Mouse (Mus musculus) ovary, postnatal 10 days (tissue): Measurements from ENCODE around the gene Olfr368.

Source experiments
- DNase-seq: peaks from one replicate; pipeline ENCODE4 v3.0.0; 2022; ENCODE audit warnings: low spot score

Gene Olfr368

DNA sequence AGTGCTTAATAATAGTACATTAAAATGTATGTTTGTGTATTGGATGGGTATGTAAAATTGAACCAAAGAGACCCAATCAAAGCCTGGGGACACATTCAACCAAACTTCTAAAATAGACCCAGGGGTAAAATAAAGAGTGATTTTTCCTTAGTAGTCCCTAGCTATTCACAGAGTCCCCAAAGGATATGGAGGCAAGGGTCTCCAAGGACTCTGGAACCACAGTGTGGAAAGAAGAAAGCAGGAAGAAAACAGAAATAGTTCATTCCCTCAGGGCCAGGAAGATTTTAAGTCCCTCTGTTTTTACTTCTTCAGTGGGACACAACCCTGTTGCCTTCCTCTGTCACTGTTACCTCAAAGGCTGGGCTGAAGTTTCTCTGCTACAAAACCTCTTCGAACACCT is at the start of gene Olfr368:
Gene Olfr368, plus strand, starts transcription at position 301 of the 400 bp plus-strand sequence.
- DNase-seq = no peak

DNA sequence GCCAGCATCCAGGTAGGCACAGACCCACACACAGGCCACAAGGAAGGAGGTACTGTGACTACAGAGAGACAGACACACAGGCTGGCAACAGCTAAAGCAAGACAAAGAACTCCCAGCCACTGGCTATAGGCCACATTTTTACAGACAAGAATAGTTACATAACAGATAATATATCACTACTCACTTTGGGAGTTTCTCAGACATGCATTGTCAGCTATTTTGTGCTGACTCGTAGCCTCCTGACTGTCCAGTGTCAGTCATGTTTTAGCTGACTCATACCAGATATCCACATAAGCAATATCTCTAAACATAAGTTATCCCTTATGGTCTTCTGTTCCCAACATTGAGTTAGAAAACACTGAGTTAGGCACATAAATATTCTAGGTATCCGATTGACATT is 7.0 kb downstream of the Olfr368 start:
- no peak for DNase-seq

DNA sequence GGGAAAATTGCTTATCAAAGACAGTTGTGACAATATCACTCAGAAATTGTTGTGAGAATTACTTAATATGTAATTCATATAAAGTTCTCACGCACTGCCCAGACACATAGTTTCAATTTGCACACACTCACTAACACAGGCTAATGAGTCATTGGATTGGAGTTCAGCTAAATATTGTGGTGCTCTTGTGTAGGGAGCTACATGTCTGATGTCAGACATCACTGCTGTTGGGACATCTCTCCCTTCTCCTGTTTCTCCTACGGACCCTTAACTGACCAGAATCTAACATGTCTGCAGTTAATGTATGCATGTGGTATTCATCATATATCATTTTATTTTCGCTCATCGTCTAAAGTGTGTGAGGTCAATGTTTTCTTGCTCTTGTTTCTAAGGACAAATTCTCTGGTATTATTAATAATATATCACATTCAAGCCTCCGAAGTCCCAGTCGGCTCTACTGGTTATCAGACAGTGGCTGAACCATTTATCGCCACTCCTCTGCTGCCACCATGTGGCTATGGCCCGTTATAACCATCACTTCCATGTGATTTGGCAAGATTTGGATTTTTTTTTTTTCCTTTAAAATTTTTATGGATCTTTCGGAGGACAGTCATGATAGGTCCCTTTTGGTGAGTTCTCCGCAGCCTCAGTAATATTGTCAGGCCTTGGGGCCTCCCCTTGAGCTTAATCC is 12.3 kb downstream of the Olfr368 start:
- DNase-seq = no peak

DNA sequence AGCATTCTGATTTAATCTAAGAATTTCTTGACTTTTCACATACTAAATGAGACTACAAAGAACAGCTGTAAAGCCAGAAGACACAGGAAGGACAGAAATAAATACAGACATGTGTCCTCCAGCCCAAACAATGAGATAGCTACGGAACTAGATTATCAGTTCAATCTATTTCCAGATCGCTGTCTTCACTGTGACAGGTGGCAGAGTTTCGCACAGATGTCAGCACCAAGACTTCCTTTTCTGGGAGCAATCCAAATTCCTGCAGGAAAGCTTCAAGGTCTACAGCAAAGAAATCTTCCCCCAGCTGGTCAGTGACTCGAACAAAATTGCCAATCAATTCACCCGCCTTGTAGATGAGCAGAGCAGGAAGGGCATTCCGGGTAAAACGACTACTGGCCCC is 25.4 kb downstream of the Olfr368 start:
- DNase-seq = no peak

DNA sequence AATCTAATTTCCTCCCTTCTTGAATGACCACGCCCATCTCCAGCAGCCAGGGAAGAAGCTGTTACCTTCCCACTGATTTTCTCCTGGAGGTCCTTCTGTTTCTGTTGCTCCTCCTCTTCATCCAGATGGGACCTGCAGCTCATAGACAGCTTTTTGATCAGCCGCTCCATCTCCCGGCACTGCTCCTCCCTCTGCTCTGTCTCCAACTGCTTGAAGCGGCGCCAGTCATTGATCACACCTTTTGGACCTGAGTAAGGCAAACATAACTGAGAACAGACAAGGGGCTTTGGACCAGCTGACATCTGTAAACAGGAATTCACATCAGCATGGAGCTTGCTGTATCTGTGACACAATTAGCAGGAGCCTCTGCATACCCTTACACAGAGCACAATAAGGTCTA is 29.3 kb downstream of the Olfr368 start:
- no peak for DNase-seq

DNA sequence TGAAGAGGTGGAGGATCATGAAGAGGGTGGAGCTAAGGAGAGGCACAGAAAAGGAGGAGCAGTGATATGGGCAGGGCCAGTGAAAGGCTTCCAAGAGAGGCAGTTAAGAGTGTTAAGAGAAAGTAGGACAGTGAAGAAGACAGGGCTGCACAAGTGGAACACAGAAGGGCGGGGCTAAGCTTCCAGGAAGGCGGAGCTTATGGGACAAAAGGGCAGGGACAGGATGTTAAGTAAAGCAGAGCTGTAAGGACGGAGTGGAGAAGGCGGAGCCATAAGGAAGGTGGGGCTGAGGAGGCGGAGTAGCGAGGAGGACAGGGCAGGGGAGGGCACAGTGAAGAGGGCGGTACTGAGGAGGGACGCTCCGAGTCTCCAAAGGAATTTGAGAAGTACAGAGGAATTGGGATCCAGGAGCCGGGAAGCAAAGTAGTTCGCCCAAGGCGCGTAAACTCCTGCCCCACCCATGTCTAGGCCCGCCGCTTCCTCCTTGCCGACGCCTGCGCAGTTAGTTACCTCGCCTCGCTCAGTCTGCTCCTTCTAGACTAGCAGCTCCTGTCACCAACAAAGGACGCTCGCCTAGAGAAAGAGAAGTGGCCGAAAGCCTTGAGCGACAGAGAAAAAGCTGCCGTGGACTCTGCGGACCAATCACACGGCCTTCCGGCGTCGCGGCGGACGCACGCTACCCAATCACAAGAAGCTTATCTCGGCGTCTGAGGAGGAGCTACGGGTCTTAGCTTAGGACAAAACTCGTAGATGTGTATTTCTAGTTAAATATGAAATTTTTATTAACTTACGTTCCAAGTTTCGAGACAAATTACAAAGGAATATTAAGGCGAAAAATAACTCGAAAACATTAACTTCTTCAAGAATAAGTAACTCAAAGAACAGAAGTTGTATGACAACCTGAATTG is 32.6 kb downstream of the Olfr368 start, which contains the start of gene Pdcl:
Gene Pdcl, minus strand, starts transcription at position 700 of the 908 bp plus-strand sequence.
- DNase-seq = peak; percentile 76

DNA sequence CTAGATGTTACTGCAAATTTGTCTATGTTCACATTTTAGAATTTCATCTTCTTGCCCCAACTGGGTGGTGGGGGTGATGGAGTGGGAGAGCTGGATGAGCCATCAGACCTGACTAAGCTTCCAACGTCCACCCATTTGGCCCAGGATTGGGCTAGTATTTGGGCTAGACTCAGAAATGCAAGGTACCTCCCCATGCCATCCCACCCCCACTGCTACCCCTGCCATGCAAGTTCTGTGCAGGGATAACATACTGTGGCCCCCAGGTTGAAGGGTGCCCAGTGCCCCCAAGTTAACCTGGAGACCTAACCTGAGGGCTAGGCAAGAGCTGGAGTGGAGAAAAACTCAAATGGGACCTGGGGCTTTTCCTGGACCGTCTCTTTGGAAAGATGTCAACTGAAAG is 33.6 kb downstream of the Olfr368 start:
- DNase-seq = no peak

DNA sequence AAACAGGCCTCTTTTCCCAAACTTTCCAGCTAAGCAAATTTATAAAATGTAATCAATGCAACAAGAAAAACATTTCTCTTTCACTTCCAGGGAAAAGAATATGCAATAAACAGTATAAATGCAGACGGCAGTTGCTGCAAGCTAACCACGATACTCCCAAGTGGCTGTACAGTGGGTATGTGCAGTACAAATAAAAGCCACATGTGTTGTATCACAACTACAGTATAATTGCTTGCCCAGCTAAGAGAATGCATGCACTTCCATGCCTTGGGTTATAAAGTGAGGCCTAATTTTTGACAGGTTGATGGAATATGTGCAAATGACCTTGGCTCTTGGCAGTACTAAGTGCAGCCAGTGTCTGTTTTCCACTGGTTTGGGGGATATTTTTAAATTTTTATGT is 44.3 kb downstream of the Olfr368 start:
- DNase-seq = no peak

DNA sequence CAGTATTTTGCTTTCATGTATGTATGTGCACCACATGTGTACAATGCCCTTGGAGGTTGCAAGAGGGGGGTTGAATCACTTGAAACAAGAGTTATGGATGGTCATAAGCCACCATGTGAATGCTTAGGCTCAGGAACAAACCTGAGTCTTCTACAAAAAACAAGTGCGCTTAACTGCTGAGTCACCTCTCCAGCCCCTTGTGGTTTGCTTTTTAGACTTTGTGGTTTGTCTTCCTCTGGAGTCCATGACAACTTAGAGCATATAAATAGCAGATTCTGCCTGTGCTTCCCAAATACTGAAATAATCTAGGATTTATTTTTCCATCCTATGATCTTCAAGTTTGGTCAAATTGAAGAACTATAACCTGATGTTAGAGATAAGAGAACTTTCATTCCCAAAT is 49.7 kb downstream of the Olfr368 start:
- DNase-seq = no peak

DNA sequence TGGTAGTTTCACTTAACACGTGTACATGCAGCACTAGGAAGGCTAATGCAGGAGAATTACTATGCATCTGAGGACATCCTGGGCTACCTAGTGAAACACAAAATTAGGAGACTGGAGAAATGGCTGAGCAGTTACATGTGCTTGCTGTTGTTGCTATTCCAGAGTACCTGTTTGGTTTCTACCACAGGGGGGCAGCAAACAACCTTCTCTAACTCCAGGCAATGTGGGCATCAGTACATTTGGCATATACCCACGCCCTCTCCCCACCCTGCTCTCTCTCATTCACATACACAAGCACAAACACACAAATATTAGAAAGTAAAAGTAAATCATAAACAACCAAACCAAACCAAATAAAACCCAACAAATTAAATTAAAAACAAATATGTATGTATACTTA is 53.9 kb downstream of the Olfr368 start:
- no peak for DNase-seq
